Mouse (Mus musculus): ENCODE data around the gene Trex2.

The Trex2 gene

DNA sequence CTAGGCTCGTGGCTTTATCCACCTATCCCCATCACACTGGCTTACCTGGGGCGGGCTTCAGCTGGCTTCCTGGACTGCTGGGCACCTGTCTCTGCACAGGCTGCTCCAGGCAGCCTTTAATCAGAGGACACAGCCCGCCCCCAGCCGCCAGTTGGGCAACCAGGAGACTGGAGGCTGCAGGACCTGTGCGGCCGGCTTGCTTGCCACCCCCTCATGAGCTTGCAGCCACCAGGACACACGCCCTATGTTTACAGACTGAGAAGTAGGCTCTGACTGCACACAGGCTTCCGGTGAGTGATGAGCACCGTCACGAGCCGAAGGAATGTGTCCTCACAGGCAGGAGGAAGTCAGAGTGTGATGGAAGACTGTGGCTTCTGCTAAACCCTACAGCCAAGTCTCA is at the start of gene Trex2:
Trex2 (minus strand) TSS at position 93 of the 400 bp plus-strand sequence.
- DNase-seq (ENCODE audit: low read depth, low spot score): no peak

- no peak for DNase-seq (ENCODE audit: low read depth, low spot score)
Measured at GRCm38 (mm10) chrX:73484870-73485269, 49.7 kb upstream of the Trex2 start.

DNA sequence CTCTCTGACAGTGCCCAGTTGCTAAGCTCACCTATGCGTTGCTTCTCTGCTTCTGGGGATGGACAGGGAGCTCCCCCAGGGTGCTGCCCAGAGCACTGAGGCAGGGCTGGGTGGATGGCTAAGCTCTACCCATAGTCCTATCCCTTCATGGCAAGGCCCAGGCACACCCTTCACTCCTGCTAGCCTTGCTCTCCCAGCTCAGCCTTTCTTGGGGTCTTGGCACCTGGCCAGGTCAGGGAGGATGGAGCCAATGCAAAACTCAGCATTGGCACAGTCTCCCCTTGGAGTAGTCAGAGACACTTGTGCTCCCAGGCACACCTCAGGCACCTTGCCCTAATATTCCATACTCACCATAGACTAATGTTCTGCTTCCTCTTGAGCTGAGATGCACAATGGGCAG is 48.9 kb upstream of the Trex2 start:
- DNase-seq (ENCODE audit: low read depth, low spot score): no peak

DNA sequence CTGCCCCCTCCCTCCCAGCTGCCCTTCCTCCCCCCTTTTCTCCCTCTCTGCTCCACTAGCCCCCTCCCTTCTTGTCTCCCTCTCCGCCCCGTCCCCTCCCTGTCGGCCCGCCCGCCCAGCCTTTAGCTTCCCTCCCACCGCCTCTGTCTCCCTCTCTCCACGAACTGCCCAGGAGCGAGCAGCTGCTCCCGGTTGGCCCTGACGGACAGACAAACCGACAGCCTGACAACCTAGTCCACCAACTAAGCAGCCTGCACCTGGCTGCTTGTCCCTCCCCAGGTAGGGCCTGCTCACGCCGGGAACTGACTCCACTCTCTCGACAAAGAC is 48.3 kb upstream of the Trex2 start, which contains the start of gene Bgn:
Bgn (plus strand) TSS at position 119 of the 327 bp plus-strand sequence.
- no peak for DNase-seq (ENCODE audit: low read depth, low spot score)

DNA sequence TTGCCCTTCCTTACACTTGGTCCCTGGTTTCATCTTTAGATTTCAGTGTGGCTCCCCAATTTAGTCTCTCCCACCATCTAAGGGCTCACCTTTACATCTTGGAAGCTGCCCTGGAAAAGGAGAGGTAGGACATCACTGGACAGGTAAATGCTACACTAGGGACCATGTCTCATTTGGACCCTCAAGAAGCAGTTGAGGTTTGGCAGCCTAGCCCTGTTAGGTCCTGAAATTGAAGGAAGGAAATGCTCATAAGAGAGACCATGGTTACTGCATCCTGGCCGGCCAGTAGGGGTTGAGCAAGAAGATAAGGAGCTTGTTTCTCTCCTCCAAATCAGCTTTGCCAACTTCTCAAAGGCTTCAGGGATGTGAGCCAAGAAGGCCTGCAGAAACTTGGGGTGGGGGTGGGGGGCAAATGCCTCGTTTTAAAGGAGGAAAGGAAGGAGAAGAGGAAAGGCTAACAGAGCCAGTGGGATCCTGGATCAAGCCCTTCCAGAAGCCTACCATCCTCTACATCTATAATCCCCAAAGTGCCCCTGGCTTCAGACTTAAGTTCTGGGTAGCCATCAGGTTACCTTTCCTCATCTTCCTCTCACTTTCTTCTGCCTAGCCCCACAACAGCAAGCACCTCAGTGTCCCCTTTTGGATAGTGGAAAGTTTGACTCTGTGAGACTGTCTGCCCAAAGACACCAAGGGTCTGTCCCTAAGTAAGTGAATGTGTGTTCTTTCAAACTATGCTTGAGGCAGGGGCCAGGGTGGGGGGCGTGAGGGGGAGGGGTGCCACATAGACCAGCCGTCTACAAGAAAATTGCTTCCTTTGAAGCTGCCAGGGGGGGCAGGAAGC is 47.7 kb upstream of the Trex2 start:
- no peak for DNase-seq (ENCODE audit: low read depth, low spot score)

DNA sequence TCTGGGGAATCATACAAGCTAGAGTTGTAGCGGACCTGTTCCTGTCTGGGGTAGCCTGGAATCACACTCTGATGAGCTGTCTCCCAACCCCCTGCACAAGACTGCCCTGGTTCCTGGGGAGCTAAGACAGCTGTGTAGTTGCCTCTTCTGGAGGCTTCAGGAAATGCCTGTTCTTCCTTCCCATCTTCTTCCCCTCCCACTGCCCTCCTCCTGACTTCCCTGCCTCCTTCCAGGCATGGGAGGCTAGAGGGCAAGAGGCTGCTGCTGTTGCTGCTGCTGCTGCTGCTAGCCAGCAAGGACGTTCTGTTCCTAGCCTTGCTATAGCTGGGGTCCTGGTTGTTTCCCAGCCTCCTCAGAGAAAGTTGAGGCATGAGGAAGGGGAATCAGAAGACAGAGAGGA is 45.2 kb upstream of the Trex2 start:
- DNase-seq (ENCODE audit: low read depth, low spot score): no peak

GRCm38 (mm10) chrX:73479656-73480055 is 44.5 kb upstream of the Trex2 start:
- no peak for DNase-seq (ENCODE audit: low read depth, low spot score)

- DNase-seq (ENCODE audit: low read depth, low spot score): no peak
Measured at GRCm38 (mm10) chrX:73477500-73477899, 42.4 kb upstream of the Trex2 start.

GRCm38 (mm10) chrX:73476621-73477020 is 41.5 kb upstream of the Trex2 start:
- DNase-seq (ENCODE audit: low read depth, low spot score): no peak

- no peak for DNase-seq (ENCODE audit: low read depth, low spot score)
Measured at GRCm38 (mm10) chrX:73475658-73476256, 40.6 kb upstream of the Trex2 start.

DNA sequence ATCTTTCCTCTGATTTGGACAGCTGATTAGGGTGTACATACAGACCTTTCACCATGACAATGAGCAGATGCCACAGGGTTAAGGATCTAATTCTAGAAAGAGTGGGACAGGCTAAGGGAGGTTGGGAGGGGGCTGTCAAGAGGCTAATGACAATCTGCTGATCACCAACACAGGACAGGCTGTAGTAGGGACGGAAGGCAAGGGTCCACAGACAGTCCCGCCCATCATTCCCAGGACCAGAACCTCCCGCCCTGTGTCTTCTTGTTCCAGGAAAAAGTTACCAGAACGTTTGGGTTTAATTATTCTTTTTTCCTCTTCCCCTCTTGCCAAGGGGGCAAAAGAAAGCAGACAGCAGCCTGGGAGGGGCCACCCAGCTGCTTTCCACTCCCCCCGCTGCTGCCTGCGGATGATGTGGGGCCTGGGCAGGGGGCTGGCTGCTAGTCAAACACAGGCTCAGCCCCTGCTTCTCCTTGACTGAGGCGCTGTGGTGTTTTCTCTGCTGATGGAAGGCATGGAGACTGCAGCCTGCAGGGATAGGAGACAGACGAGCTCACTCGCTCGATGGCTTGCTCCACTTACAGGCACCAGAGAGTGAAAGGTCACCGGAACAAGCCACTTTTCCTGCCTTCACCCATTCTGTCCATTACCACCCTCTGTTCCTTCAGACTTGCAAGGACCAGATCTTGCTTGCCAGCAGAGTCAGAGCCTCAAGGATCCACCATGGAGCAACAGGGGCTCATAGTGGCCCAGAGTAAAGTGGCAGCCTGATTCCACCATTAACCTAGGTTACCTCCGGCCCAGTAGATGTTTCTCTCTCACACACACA is 39.4 kb upstream of the Trex2 start:
- DNase-seq (ENCODE audit: low read depth, low spot score): no peak

- DNase-seq (ENCODE audit: low read depth, low spot score): no peak
Measured at GRCm38 (mm10) chrX:73471764-73472163, 36.6 kb upstream of the Trex2 start.

GRCm38 (mm10) chrX:73468752-73469151 is 33.6 kb upstream of the Trex2 start:
- DNase-seq (ENCODE audit: low read depth, low spot score): no peak

- no peak for DNase-seq (ENCODE audit: low read depth, low spot score)
Measured at GRCm38 (mm10) chrX:73468330-73468729, 33.2 kb upstream of the Trex2 start.

GRCm38 (mm10) chrX:73467446-73468241 is 32.5 kb upstream of the Trex2 start:
- no peak for DNase-seq (ENCODE audit: low read depth, low spot score)

GRCm38 (mm10) chrX:73465483-73466186 is 30.5 kb upstream of the Trex2 start:
- no peak for DNase-seq (ENCODE audit: low read depth, low spot score)

- no peak for DNase-seq (ENCODE audit: low read depth, low spot score)
Measured at GRCm38 (mm10) chrX:73460792-73461191, 25.6 kb upstream of the Trex2 start.

GRCm38 (mm10) chrX:73458877-73459392 is 23.8 kb upstream of the Trex2 start, which contains the start of gene Haus7:
Gene Haus7 (minus strand): TSS chrX:73459044.
- peak; percentile 95 for DNase-seq (ENCODE audit: low read depth, low spot score)

DNA sequence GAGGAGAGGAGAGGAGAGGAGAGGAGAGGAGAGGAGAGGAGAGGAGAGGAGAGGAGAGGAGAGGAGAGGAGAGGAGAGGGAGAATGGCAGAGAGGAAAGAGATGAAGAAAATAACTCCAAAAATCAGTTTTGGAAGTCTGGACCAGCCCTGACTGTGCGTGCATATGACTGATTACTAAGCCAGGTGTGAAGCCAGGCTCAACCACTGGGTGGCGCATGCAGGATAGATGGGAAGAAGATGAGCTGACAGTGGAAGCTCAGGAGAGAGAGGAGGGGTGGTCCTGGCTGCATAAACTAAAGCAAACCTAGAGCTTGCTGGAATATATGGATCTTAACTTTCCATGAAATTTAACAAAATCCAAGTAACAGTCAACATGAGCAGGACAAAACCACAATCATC is 16.8 kb upstream of the Trex2 start:
- peak; percentile 42 for DNase-seq (ENCODE audit: low read depth, low spot score)

DNA sequence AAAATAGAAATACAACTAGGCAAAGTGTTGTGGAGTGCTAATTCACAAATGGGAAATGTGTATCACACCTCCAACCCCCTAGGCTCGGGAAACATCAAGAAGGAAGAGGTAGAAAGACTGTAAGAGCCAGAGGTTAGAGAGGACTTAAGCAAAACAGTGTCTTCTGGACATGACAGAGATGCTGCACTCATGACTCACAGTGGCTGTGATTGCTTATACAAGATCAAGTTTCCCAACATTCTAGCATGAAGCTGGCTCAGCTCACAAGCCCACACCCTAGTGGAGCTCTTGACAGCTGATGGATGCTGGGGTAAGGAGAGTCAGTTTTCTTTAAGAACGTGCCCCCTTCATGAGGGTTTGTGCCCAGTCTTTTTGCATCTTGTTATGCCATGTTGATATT is 6.3 kb upstream of the Trex2 start:
- no peak for DNase-seq (ENCODE audit: low read depth, low spot score)

- DNase-seq (ENCODE audit: low read depth, low spot score): no peak
Measured at GRCm38 (mm10) chrX:73432850-73433249, 2.3 kb downstream of the Trex2 start.

Data from ES-CJ7 (cell line).